Mouse (Mus musculus): ENCODE data around the gene Rac3. TPM values are rescaled to one million over a fixed set of nuclear protein-coding genes. Genes with fewer than 3 reads are reported as not detected.
"Not testable (repeated sequence)": the region's sequence is repeated elsewhere in the genome, so short reads cannot be mapped to it uniquely, and the experiment has no call there.

Rac3 gene
- polyA plus RNA-seq, 1 experiment from 2014 or later = 5.0 TPM

DNA sequence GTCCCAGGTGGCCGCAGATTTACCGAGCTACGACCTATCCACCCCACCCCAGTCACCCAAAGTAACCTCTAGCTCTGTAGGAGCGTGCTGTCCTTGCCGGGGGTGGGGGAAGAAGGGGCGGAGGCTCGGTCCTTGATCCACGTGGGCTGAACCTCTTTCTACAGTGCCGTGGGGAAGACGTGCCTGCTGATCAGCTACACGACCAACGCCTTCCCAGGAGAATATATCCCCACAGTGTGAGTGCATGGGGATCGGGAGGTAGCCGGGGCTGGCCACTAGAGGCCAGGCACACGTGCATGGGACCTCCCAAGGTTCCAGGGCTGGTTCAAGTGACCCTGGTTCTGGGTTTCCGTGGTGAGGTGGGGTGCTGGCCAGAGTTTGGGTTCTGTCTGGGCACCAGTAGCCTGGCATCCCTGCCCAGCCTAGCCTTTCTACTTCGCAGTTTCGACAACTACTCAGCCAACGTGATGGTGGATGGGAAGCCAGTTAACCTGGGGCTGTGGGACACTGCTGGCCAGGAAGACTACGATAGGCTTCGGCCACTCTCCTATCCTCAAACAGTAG, 879 bp downstream of the Rac3 start:
- no peaks in the 10 kb centered on the region for H3K9me3 ChIP-seq (ENCODE audit: control insufficient read depth, low read length)
- no peaks in the 10 kb centered on the region for H3K27me3 ChIP-seq (ENCODE audit: control insufficient read depth, insufficient read depth, low read length)
- H3K4me1 ChIP-seq (ENCODE audit: control insufficient read depth, insufficient read depth, low read length) = peaks cover 16% of the 10 kb centered on the region
- ATAC-seq (ENCODE audit: low FRiP score, low TSS enrichment) = no peak; the same call in 1 of the 2 replicates
- 21% methylated on average over 21 of the region's 21 CpGs for WGBS
- H3K27ac ChIP-seq (ENCODE audit: low read depth, low read length) = no peak overlapping the region
- H3K9ac ChIP-seq (ENCODE audit: low read depth, low read length) = peak overlapping the region; percentile 70
- H3K36me3 ChIP-seq (ENCODE audit: control insufficient read depth, insufficient read depth, low read length) = peaks cover 21% of the 10 kb centered on the region
- H3K4me2 ChIP-seq (replicated peaks; ENCODE audit: low read depth, low read length) = peak overlapping the region; percentile 98
- peak overlapping the region; percentile 48 for H3K4me3 ChIP-seq (ENCODE audit: low read length)

DNA sequence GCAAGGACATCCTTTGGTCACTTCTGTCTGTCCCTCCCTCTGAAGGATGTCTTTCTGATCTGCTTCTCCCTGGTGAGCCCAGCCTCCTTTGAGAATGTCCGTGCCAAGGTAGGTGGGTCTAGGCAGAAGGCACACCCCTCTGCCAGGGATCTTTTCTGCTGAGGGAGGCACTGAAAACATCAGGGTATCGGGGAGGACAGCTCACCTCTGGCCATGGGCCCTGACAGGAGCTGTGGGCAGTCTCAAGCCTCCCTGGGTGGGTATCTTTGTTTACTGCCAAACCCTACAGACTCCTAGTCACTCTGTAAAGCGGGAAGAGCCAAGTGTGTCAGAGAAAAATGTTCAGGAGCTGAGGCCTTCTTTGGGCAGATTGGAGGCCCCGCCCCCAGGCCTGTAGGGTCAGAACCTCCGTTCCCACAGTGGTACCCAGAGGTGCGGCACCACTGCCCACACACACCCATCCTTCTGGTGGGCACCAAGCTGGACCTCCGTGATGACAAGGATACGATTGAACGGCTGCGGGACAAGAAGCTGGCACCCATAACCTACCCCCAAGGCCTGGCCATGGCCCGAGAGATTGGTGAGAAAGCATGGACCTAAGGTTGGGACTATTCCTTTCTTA, 1.6 kb downstream of the Rac3 start:
- Histone ChIP-seq H3K4me1 (ENCODE audit: control insufficient read depth, insufficient read depth, low read length) (peaks cover 16% of the 10 kb centered on the region), H3K4me3 (ENCODE audit: low read length) (no peak overlapping the region), H3K36me3 (ENCODE audit: control insufficient read depth, insufficient read depth, low read length) (peaks cover 15% of the 10 kb centered on the region), H3K9me3 (ENCODE audit: control insufficient read depth, low read length) (no peaks in the 10 kb centered on the region), H3K27ac (ENCODE audit: low read depth, low read length) (no peak overlapping the region), H3K4me2 (replicated peaks; ENCODE audit: low read depth, low read length) (no peak overlapping the region; the same call in 1 of the 2 replicates), H3K9ac (ENCODE audit: low read depth, low read length) (no peak overlapping the region), H3K27me3 (ENCODE audit: control insufficient read depth, insufficient read depth, low read length) (no peaks in the 10 kb centered on the region)
- no peak for ATAC-seq (ENCODE audit: low FRiP score, low TSS enrichment)
- 90% methylated on average over 11 of the region's 11 CpGs for WGBS

DNA sequence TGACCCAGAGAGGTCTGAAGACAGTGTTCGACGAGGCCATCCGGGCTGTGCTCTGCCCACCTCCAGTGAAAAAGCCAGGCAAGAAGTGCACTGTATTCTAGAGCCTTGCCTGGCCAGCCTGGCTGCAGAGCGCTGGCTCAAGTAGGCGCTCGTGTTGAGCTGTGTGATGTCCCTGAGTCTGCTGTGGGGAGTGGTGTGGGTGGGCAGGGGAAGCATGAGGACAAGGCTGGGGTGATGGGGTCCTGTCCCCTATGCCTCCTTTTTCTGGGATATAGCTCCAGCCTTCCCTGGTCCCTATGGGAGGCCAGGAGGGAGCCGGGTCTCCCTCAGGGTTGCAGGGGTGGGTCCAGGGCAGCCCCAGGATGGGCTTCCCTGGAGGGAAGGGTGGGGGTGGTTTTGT, 2.2 kb downstream of the Rac3 start:
- Histone ChIP-seq H3K27ac (ENCODE audit: low read depth, low read length) (no peak overlapping the region), H3K36me3 (ENCODE audit: control insufficient read depth, insufficient read depth, low read length) (peaks cover 10% of the 10 kb centered on the region), H3K9me3 (ENCODE audit: control insufficient read depth, low read length) (no peaks in the 10 kb centered on the region), H3K4me3 (ENCODE audit: low read length) (no peak overlapping the region), H3K27me3 (ENCODE audit: control insufficient read depth, insufficient read depth, low read length) (no peaks in the 10 kb centered on the region), H3K4me2 (replicated peaks; ENCODE audit: low read depth, low read length) (no peak overlapping the region), H3K4me1 (ENCODE audit: control insufficient read depth, insufficient read depth, low read length) (peaks cover 16% of the 10 kb centered on the region), H3K9ac (ENCODE audit: low read depth, low read length) (no peak overlapping the region)
- ATAC-seq (ENCODE audit: low FRiP score, low TSS enrichment) = no peak
- 89% methylated on average over 7 of the region's 7 CpGs for WGBS

DNA sequence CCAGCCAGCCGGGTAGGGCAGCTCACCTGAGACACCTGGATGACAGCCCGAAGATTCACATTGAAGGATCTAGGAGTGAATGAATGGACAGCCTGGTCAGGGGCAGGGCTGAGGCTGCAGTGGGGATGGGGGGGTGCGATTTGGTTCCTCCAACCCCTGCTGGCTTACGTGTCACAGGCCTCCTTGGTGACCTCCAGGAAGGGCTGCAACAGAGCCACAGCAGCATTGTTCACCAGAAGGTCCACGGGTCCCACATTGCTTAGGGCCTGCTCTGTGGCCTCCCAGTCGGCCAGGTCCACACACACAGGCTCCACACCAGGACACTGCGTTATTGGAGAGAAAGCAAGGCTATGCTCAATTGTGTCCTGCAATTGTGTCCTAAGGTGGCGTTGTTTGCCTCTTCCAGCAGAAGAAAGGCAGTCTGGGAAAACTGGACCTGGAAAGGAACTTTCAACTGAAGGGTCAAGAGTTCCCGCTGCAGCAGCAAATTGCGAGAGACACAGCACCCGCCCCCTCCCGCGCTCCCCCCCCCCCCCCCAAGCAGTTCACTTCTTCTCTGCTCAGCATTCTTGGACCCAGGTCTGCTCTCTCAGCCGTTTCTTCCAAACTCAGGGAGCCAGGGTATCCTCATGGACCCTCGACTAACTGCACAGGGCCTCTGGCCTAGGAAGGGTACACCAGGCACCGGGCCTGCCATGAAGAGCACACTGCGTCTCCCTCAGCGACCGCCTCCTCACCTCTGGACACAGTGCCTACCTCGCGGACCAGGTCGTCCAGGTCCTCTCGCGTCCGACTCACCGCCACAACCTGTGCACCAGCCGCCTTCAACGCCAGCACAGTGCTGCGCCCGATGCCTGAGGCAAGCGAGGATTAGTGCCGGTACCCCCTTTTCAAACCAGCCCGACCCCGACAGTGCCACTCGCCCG, 5.2 kb downstream of the Rac3 start:
- H3K36me3 ChIP-seq (ENCODE audit: control insufficient read depth, insufficient read depth, low read length) = no peaks in the 10 kb centered on the region
- H3K27ac ChIP-seq (ENCODE audit: low read depth, low read length) = no peak overlapping the region
- no peaks in the 10 kb centered on the region for H3K27me3 ChIP-seq (ENCODE audit: control insufficient read depth, insufficient read depth, low read length)
- peak; percentile 50 for ATAC-seq (ENCODE audit: low FRiP score, low TSS enrichment)
- H3K4me3 ChIP-seq (ENCODE audit: low read length) = peak overlapping the region; percentile 57
- H3K9me3 ChIP-seq (ENCODE audit: control insufficient read depth, low read length) = no peaks in the 10 kb centered on the region
- peak overlapping the region; percentile 47 for H3K9ac ChIP-seq (ENCODE audit: low read depth, low read length)
- H3K4me2 ChIP-seq (replicated peaks; ENCODE audit: low read depth, low read length) = peak overlapping the region; percentile 79
- WGBS = 19% methylated on average over 34 of the region's 36 CpGs
- H3K4me1 ChIP-seq (ENCODE audit: control insufficient read depth, insufficient read depth, low read length) = peaks cover 12% of the 10 kb centered on the region

DNA sequence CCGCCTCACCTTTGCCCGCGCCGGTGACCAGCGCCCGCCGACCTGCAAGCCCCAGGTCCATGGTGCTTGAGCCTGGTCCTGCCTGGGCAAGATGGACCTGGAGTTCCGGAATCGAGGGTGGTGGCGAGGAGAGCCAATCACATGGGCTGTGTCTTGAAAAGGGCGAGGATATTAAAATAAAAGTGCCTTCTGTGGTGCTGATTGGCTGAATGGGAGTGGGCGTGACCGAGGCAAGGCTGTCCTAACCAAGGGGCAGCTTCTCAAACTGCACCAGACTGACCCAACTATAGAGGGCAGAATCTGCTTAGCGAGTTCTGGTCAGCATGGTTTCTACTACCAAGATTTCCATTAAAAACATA, 5.9 kb downstream of the Rac3 start, which contains the start of gene Dcxr:
Dcxr (minus strand) TSS at position 113 of the 359 bp plus-strand sequence.
- no peaks in the 10 kb centered on the region for H3K27me3 ChIP-seq (ENCODE audit: control insufficient read depth, insufficient read depth, low read length)
- H3K9ac ChIP-seq (ENCODE audit: low read depth, low read length) = peak within 1 kb of the TSS; percentile 47
- peak within 1 kb of the TSS; percentile 57 for H3K4me3 ChIP-seq (ENCODE audit: low read length)
- peak; percentile 90 for ATAC-seq (ENCODE audit: low FRiP score, low TSS enrichment)
- no peak within 1 kb of the TSS for H3K27ac ChIP-seq (ENCODE audit: low read depth, low read length)
- H3K4me1 ChIP-seq (ENCODE audit: control insufficient read depth, insufficient read depth, low read length) = peaks cover 10% of the 10 kb centered on the region
- H3K9me3 ChIP-seq (ENCODE audit: control insufficient read depth, low read length) = no peaks in the 10 kb centered on the region
- 2% methylated on average over 14 of the region's 14 CpGs for WGBS
- H3K36me3 ChIP-seq (ENCODE audit: control insufficient read depth, insufficient read depth, low read length) = no peaks in the 10 kb centered on the region
- peak within 1 kb of the TSS; percentile 79 for H3K4me2 ChIP-seq (replicated peaks; ENCODE audit: low read depth, low read length)

DNA sequence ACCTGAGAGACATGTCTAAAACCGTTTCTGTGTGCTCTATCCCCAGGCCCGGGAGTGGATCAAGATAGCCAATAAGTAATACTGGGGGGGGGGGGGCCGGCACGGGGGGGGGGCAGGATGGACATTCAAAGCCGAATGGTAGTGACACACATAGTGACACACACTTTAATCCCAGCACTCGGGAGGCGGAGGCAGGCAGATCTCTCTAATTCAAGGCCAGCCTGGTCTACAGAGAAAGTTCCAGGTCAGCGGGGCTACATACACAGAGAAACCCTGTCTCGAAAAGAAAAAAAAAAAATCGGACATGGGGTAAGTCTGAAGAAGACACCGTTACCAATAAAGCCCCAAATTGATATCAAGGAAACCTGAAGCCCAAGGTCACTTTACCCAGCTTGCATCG, 6.3 kb downstream of the Rac3 start:
- no peaks in the 10 kb centered on the region for H3K27me3 ChIP-seq (ENCODE audit: control insufficient read depth, insufficient read depth, low read length)
- no peak overlapping the region for H3K9ac ChIP-seq (ENCODE audit: low read depth, low read length)
- H3K27ac ChIP-seq (ENCODE audit: low read depth, low read length) = no peak overlapping the region
- no peaks in the 10 kb centered on the region for H3K36me3 ChIP-seq (ENCODE audit: control insufficient read depth, insufficient read depth, low read length)
- no peak overlapping the region for H3K4me3 ChIP-seq (ENCODE audit: low read length)
- H3K4me2 ChIP-seq (replicated peaks; ENCODE audit: low read depth, low read length) = no peak overlapping the region
- 60% methylated on average over 12 of the region's 12 CpGs for WGBS
- H3K4me1 ChIP-seq (ENCODE audit: control insufficient read depth, insufficient read depth, low read length) = peaks cover 11% of the 10 kb centered on the region; the same call in 1 of the 2 replicates
- no peaks in the 10 kb centered on the region for H3K9me3 ChIP-seq (ENCODE audit: control insufficient read depth, low read length)
- no peak for ATAC-seq (ENCODE audit: low FRiP score, low TSS enrichment)

DNA sequence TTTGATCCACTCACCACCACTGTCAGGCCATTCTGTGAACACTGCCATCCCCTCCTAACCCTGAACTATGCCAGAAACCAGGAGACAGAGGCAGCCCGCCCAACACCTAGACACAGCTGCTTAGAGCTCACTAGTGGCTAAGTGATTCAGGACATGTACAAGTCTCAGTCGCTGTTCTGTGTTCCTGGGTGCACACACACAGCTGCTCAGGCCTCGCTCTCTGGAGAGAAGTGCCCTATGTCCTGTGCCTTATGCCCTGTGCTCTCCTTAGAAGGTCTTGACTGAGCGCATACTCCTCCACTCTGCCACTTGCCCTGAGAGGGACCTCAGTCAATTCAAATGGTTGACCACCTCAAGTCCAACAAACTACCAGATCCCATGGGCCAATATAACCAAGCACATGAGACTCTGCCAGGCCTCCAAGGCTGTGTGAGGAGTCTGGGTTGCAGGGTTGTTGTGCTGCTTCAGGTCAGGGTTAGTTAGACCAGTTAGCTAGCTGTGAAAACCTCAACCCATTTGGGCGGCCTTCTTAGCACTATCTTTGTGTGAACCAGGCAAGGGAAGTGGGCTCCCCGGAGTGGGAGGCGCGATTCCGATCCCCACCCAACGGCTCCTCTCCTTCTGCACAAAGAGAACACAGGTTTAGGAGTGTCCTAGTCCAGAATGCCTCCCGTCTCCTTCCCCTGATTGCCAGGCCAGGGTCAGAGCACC, 7.4 kb downstream of the Rac3 start:
- Histone ChIP-seq H3K36me3 (ENCODE audit: control insufficient read depth, insufficient read depth, low read length) (no peaks in the 10 kb centered on the region), H3K4me1 (ENCODE audit: control insufficient read depth, insufficient read depth, low read length) (peaks cover 11% of the 10 kb centered on the region; the same call in 1 of the 2 replicates), H3K9ac (ENCODE audit: low read depth, low read length) (no peak overlapping the region), H3K27ac (ENCODE audit: low read depth, low read length) (no peak overlapping the region), H3K9me3 (ENCODE audit: control insufficient read depth, low read length) (no peaks in the 10 kb centered on the region), H3K4me3 (ENCODE audit: low read length) (no peak overlapping the region), H3K27me3 (ENCODE audit: control insufficient read depth, insufficient read depth, low read length) (no peaks in the 10 kb centered on the region), H3K4me2 (replicated peaks; ENCODE audit: low read depth, low read length) (no peak overlapping the region)
- no peak for ATAC-seq (ENCODE audit: low FRiP score, low TSS enrichment)
- 69% methylated on average over 11 of the region's 11 CpGs for WGBS

DNA sequence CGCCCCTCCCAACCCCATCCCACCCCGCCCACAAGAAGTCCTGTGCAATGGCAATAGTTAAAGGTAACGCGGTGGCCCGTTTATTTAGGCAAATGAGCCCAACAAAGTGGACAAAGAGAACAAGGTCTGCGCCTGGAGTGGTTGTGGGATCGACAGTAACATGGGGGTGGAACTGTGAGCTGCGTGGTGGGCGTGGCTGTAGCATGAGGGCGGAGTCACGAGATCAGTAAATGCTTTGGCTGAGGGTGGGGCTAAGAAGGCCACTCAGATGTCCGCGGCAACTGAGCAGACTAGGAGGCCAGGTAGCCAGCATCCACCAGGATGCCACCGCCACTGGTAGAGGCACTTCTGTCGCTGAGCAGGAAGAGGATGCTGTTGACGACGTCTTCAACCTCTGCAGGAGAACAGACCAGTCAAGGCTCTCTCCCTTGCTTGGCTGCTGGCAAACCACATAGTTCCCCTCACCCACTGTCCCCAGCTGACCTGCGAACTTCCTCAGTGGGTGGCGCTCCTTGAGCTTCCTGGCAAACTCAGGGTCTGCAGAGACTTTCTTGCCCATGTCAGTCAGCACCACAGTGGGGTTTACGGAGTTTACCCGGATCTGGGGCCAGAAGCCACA, 8.3 kb downstream of the Rac3 start:
- not testable (repeated sequence) for H3K27ac ChIP-seq (ENCODE audit: low read depth, low read length); H3K36me3 ChIP-seq (ENCODE audit: control insufficient read depth, insufficient read depth, low read length); H3K9me3 ChIP-seq (ENCODE audit: control insufficient read depth, low read length); H3K27me3 ChIP-seq (ENCODE audit: control insufficient read depth, insufficient read depth, low read length); H3K9ac ChIP-seq (ENCODE audit: low read depth, low read length)
- Histone ChIP-seq H3K4me1 (ENCODE audit: control insufficient read depth, insufficient read depth, low read length) (peaks cover 11% of the 10 kb centered on the region; the same call in 1 of the 2 replicates), H3K4me2 (replicated peaks; ENCODE audit: low read depth, low read length) (peak overlapping the region; percentile 24), H3K4me3 (ENCODE audit: low read length) (0 out of 2 replicates have a peak overlapping the region, but pooled peaks have one; percentile 4)
- ATAC-seq (ENCODE audit: low FRiP score, low TSS enrichment) = peak; percentile 36; the same call in 1 of the 2 replicates
- WGBS = 2% methylated on average over 17 of the region's 21 CpGs
